Mouse (Mus musculus) megakaryocyte, embryonic 14.5 days (primary cell): ENCODE measurements at regions not wholly inside any gene's neighbourhood (a gene's known extent, or its start where the extent isn't known, plus 50 kb on each side); places are given as distances from the start of the nearest gene placed in this dataset.

Experiments
- H3K27me3 ChIP-seq: replicated peaks from 2 replicates; pipeline ENCODE3; 2012; ENCODE audit warnings: inconsistent platforms
- H3K36me3 ChIP-seq: replicated peaks from 2 replicates; pipeline ENCODE3; 2012; ENCODE audit warnings: low read length, inconsistent platforms, mixed read lengths
- H3K4me1 ChIP-seq: 2 replicates; pipeline ENCODE4 v1.6.1; 2012; ENCODE audit warnings: inconsistent platforms
- H3K4me3 ChIP-seq: replicated peaks from 2 replicates; pipeline ENCODE3; 2012; ENCODE audit warnings: moderate library complexity, mild to moderate bottlenecking, inconsistent platforms
- H3K9me3 ChIP-seq: 2 replicates; pipeline ENCODE4 v1.6.1; 2012; ENCODE audit warnings: inconsistent platforms
- FLI1 ChIP-seq: IDR thresholded peaks from 2 replicates; pipeline ENCODE4 v1.6.1; 2012; ENCODE audit warnings: low read length, inconsistent platforms, mixed read lengths
- GATA1 ChIP-seq: IDR thresholded peaks from 3 replicates; pipeline ENCODE4 v1.6.1; 2012; ENCODE audit warnings: mixed read lengths, low read length, inconsistent platforms, borderline replicate concordance

DNA sequence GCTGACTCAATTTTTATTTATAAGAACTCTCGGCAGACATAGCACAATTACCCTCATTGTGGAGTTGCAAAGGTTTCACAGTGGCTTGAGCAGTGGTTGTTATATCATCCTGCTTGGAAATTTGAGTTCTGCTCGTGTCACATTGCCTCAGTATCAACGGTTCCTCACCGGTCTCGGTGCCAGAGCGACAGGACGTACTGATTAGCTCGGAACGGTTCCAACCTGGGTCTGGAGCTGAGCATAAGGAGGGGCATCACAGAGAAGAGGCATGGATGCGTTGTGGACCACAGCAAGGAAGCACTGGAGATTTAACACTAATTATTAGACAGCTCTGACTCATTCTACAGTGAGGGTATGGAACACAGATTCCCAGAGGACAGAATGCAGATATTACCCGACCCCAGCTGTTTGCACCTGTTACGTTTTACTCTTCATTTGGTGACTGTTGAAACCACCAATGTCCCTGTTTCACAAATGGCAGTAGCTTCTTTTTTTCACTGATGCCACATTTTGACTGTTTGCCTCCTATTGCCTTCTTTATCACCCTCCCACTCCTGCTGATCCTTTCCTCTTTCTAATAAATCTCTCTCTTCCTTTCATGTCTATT, 189.8 kb downstream of the Gja1 start:
- H3K4me3 ChIP-seq, result no peak overlapping the region
- TF ChIP-seq FLI1 (no peak), GATA1 (no peak)
- H3K9me3 ChIP-seq, result peaks cover 4% of the 10 kb centered on the region; the same call in 1 of the 2 replicates
- no peaks in the 10 kb centered on the region for H3K27me3 ChIP-seq
- no peaks in the 10 kb centered on the region for H3K36me3 ChIP-seq
- no peaks in the 10 kb centered on the region for H3K4me1 ChIP-seq

DNA sequence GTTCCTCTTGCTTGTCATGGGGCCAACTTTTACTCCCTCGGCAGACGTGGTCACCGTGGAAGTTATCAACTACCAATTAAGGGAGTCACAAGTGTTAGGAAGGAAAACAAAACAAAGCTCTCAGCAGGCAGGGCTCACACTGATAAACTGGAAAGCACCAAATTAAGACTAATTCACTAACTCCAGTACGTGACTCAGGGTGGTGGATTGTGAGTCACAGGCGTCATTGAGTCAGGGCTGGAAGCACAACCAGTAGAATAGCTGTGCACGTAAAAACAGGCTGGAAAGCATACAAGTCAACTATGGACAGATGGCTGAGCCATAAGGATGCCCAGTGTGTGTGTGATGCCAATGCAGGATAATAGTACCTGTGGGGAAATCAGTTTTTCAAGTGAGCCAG, 204.9 kb downstream of the Gja1 start:
- Histone ChIP-seq H3K4me3 (no peak overlapping the region), H3K4me1 (no peaks in the 10 kb centered on the region), H3K36me3 (no peaks in the 10 kb centered on the region), H3K9me3 (peaks cover 5% of the 10 kb centered on the region), H3K27me3 (no peaks in the 10 kb centered on the region)
- TF ChIP-seq FLI1 (no peak), GATA1 (no peak)

DNA sequence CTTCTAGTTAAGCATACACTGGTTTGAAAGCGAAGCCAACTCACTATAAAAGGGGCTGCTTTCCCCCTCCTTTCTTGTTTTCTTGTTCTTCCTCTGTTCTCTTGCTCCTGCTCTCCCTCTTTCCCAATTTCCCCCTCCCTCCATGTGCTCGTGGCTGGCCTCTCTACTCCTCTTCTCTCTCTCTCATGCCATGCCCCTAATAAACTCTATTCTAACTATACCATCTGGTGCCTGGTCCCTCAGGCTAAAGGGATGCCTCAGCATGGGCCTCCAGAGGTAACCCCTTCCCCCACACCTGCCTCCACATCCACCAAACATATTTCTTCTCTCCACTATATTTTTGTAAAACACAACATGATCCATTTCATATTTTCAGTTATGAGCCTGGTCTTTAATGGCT, 210.1 kb downstream of the Gja1 start:
- Histone ChIP-seq H3K9me3 (peaks cover 1% of the 10 kb centered on the region), H3K4me3 (no peak overlapping the region), H3K27me3 (no peaks in the 10 kb centered on the region), H3K36me3 (no peaks in the 10 kb centered on the region), H3K4me1 (no peaks in the 10 kb centered on the region)
- TF ChIP-seq GATA1, result no peak
- no peak for TF ChIP-seq FLI1

DNA sequence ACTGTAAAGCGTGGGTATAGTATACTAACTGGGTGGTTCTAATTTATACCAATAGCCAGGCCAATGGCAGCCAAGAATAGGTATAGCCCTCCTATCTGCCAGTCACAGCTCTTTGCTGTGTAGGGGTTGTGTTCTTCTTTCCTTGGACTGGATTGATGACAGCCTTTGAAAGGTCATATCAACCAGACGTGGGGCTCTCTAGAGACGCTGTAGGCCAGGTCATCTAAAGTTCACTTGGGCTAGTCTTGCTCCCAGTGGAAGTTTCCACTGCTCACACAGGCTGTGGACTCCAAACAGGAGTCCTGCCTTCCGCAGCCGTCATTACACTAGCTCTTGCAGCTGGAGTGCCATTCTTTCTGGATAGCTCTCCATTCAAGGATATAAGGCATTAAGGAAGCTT, 220.3 kb downstream of the Gja1 start:
- no peaks in the 10 kb centered on the region for H3K27me3 ChIP-seq
- no peaks in the 10 kb centered on the region for H3K36me3 ChIP-seq
- no peak for TF ChIP-seq GATA1
- no peak for TF ChIP-seq FLI1
- peaks cover 5% of the 10 kb centered on the region; the same call in 1 of the 2 replicates for H3K9me3 ChIP-seq
- no peak overlapping the region for H3K4me3 ChIP-seq
- H3K4me1 ChIP-seq, result no peaks in the 10 kb centered on the region

DNA sequence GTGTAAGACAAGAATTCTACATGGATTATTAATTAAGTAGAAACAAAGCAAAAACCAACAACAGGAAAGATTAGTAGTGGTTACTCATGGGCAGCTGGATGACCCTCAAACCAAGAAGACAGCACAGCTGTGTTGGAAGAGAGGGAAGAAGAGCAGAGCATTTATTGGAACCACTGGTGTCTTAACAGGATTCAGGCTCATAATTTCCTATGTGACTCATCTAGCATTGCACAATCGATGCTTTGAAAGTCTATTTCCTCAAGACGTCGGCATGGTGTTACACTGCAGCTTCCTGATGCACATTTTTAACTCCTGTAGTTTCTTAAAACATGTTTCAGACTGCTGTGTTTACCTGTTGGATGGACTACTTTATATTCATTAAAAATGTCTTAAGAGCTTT, 221.1 kb downstream of the Gja1 start:
- Histone ChIP-seq H3K4me3 (no peak overlapping the region), H3K9me3 (peaks cover 5% of the 10 kb centered on the region; the same call in 1 of the 2 replicates), H3K4me1 (no peaks in the 10 kb centered on the region), H3K27me3 (no peaks in the 10 kb centered on the region), H3K36me3 (no peaks in the 10 kb centered on the region)
- TF ChIP-seq FLI1 (no peak), GATA1 (no peak)

DNA sequence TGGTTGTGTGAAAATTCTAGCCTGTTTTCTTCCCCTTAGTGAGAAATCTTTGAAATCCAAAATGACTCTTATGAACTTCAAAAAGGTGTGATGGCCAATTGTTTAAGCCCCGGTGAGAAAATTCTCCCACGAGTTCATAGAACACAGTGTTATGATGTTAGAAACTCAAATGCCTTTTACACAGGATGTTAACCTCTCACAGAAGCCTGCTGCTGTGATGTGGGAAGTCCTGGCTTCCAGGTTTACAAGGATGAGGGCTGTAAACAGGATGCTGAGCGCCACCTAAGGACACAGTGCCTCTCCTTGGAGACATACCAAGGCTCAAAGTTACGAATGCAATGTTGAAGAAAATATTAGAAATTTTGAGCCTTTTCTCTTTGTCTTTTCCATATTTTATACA, 222.8 kb downstream of the Gja1 start:
- no peaks in the 10 kb centered on the region for H3K4me1 ChIP-seq
- H3K9me3 ChIP-seq, result peaks cover 5% of the 10 kb centered on the region; the same call in 1 of the 2 replicates
- H3K4me3 ChIP-seq, result no peak overlapping the region
- no peaks in the 10 kb centered on the region for H3K36me3 ChIP-seq
- no peaks in the 10 kb centered on the region for H3K27me3 ChIP-seq
- TF ChIP-seq FLI1 (no peak), GATA1 (no peak)

DNA sequence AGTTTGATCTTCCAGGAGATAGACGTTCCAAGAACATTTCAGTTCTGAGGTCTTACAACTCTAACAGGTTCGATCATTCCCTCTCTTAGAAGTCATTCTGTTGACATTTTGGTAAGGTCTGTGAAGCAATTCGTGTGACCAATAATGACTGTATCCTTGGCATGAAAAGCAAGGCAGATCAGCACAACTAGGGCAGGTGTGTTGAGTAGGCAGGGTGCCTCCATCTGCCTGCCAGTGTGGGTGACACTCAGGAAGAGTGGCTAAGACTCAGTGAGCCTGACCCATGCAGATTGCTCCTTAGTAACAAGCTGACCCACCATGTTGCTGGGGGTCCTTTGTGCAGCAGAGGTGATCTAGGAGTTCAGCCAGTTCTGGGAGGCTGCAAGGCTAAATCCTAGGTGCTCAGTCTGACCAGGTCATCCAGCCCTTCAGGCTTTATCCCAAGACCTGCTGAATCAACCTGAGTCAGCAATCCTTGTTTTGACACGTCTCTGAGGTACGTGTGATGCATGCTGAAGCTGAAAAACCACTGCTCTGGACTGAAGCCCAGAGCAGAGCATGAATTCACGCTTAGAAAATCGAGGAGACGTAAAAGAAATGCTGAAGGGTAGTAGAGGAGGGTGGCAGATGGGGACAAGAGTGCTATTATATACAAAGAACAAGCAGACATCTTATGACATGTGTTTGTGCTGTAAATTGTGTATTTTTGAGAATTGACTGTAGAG, 234.6 kb downstream of the Gja1 start:
- TF ChIP-seq FLI1, result no peak
- TF ChIP-seq GATA1, result no peak
- Histone ChIP-seq H3K36me3 (no peaks in the 10 kb centered on the region), H3K9me3 (peaks cover 9% of the 10 kb centered on the region; the same call in 1 of the 2 replicates), H3K27me3 (no peaks in the 10 kb centered on the region), H3K4me3 (peak overlapping the region; percentile 64), H3K4me1 (no peaks in the 10 kb centered on the region)

DNA sequence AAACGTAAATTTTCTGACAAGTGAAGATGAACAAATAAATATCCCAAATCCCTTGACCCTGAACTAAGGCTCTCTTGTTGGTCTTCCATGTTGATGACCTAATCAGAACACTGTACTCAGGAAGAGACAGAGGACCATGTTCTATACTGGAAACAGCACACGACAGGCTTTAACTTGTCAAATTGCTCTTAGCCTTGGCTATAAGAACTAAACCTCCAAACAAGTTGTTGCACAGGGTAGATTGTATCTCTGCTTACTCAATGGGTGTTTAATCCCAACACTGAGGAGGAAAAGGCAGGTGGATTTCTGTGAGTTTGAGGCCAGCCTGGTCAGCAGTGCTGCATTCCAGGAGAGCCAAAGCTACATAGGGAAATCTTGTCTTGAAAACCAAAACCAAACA, 265.5 kb downstream of the Gja1 start:
- no peak for TF ChIP-seq FLI1
- no peak for TF ChIP-seq GATA1
- Histone ChIP-seq H3K36me3 (no peaks in the 10 kb centered on the region), H3K4me3 (no peak overlapping the region), H3K9me3 (peaks cover 7% of the 10 kb centered on the region; the same call in 1 of the 2 replicates), H3K4me1 (no peaks in the 10 kb centered on the region), H3K27me3 (no peaks in the 10 kb centered on the region)

DNA sequence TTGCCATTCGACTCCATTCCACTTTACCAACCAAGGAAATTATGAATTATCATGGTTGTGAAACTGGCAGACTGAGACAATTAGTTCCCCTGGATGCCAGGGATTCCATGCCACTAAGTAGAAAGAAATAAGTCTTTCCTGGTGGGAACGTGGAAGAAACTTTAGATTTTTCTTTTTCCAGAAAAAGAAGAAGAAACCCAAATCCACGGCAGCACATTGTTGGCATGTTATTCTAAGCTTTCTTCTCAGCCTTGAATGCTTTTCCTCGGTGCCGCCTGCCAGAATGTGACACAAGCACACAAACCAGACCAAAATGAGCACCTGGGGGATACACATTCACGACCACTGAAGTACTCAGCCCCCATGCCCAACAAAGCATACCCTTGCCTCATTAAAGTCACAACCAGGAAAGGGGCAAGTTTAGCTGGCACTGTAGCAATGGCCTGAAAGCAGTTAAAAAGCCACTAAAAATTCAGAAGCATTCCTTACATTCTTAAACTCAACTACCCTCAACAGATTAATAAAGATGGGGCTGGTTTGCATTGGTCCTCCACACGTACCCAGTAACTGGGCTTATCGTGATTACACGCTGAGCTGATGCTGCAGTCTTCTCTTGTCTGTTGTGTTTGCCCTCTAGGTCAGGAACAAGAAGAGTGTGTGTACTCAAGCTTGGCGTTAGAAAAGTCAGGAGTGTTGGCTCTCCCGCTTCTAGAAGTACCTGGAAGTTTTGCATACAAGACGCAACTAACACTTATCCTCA, 266.4 kb downstream of the Gja1 start:
- Histone ChIP-seq H3K4me3 (no peak overlapping the region), H3K27me3 (no peaks in the 10 kb centered on the region), H3K4me1 (no peaks in the 10 kb centered on the region), H3K36me3 (no peaks in the 10 kb centered on the region), H3K9me3 (peaks cover 7% of the 10 kb centered on the region; the same call in 1 of the 2 replicates)
- no peak for TF ChIP-seq GATA1
- no peak for TF ChIP-seq FLI1

DNA sequence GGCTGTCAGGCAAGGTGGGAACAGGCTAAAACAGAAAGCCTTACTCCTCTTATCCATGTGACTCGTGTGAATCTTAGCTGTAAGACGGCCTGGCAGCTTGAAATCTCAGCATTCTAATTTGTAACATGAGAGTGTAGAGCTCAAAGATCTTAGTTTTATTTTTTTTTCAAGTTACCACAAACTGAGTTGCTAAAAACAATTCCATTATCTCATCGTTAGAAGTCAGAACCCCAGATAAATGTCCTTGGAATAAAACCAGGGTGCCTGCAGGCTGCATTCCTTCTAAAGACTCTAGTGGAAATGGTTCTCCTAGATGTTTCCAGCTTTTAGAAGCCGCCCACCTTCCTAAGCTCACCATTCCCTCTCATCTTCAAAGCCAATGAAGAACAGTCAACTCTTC, 283.4 kb downstream of the Gja1 start:
- Histone ChIP-seq H3K27me3 (no peaks in the 10 kb centered on the region), H3K4me3 (no peak overlapping the region), H3K4me1 (no peaks in the 10 kb centered on the region), H3K9me3 (peaks cover 4% of the 10 kb centered on the region; the same call in 1 of the 2 replicates), H3K36me3 (no peaks in the 10 kb centered on the region)
- TF ChIP-seq FLI1 (no peak), GATA1 (no peak)

DNA sequence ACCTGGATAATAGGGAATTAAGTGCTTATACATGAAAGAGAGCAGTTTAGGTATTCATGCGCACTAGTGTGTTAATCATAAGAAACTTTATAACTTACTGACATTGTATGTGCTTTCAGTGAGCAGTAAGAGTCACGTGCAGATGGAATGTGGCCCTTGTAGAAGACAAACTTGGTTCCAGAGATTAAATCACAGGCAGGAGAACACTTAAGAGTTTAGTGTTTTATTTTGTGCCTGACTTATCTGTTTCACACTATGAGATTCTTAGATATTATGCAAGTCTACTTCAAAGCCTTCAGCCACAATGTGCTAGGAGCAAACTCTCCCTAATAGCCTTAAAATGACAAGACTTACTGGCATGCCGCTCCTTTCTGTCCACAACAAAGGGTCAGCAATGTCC, 296.8 kb downstream of the Gja1 start:
- H3K9me3 ChIP-seq, result peaks cover 4% of the 10 kb centered on the region; the same call in 1 of the 2 replicates
- H3K4me1 ChIP-seq, result no peaks in the 10 kb centered on the region
- no peak overlapping the region for H3K4me3 ChIP-seq
- no peaks in the 10 kb centered on the region for H3K27me3 ChIP-seq
- TF ChIP-seq GATA1 (no peak), FLI1 (no peak)
- H3K36me3 ChIP-seq, result no peaks in the 10 kb centered on the region
